Mouse (Mus musculus) CD4-positive naive resting alpha-beta T cell, adult 76 days (primary cell): Measurements from ENCODE around the gene Bex3. TPM values are rescaled to one million over a fixed set of nuclear protein-coding genes. Genes with fewer than 3 reads are reported as not detected.

Experiments used
- total RNA-seq: library from RNA; stranded (reverse); gene quantifications from one replicate; pipeline ENCODE4 v1.2.4, GENCODE M21; 2023

Gene Bex3
- 93.4 TPM for total RNA-seq

GRCm38 (mm10) chrX:136269743-136270392 lies at the start of gene Bex3:
Gene Bex3 (plus strand): TSS chrX:136270253.

GRCm38 (mm10) chrX:136244574-136245229 lies 25.4 kb upstream of the Bex3 start, which contains the start of gene Tceal9:
Gene Tceal9 (plus strand): TSS chrX:136245079.

Other genes starting within 250 kb of the Bex3 start
- not detected for gene Arxes1, start 236.9 kb upstream of the Bex3 start, total RNA-seq
- gene Bex2, start 202.0 kb upstream of the Bex3 start, total RNA-seq, result 3.1 TPM
- gene Nxf3, start 185.0 kb upstream of the Bex3 start, total RNA-seq, result not detected
- not detected for gene Bex4, start 131.3 kb upstream of the Bex3 start, total RNA-seq
- not detected for gene Tceal8, start 97.9 kb upstream of the Bex3 start, total RNA-seq
- gene Tceal5, start 66.4 kb upstream of the Bex3 start, total RNA-seq, result not detected
- gene Tceal7, start 55.5 kb upstream of the Bex3 start, total RNA-seq, result not detected
- 1.8 TPM for gene Bex1, start 54.7 kb upstream of the Bex3 start, total RNA-seq
- gene Tceal9, start 25.2 kb upstream of the Bex3 start, total RNA-seq, result 45.1 TPM
- gene Kir3dl1, start 247.7 kb downstream of the Bex3 start, total RNA-seq, result not detected